Mouse (Mus musculus) heart, embryonic 12.5 days (tissue): ENCODE data around the gene Rrp1b. TPM values are rescaled to one million over a fixed set of nuclear protein-coding genes. Genes with fewer than 3 reads are reported as not detected.

ENCODE experiments used
- ATAC-seq: fragments of 200-750 bp; cut with Nextera tagmentation; 2 replicates; pipeline ENCODE4 v1.8.0; 2017; ENCODE audit warnings: moderate TSS enrichment, moderate library complexity; ENCODE audit not compliant: insufficient number of reproducible peaks, low FRiP score
- H3K27ac ChIP-seq: fragments of 300-500 bp; sonication (generic); 2 replicates; pipeline ENCODE4 v1.5.1; 2016; ENCODE audit warnings: mild to moderate bottlenecking, moderate library complexity; ENCODE audit not compliant: poor library complexity, severe bottlenecking
- H3K27me3 ChIP-seq: fragments of 300-500 bp; sonication (generic); replicated peaks from 2 replicates; pipeline ENCODE4 v1.6.1; 2016; ENCODE audit warnings: mild to moderate bottlenecking, moderate library complexity
- H3K36me3 ChIP-seq: fragments of 300-500 bp; sonication (generic); 2 replicates; pipeline ENCODE4 v1.6.1; 2016; ENCODE audit warnings: mild to moderate bottlenecking, moderate library complexity
- H3K4me1 ChIP-seq: fragments of 300-500 bp; sonication (generic); replicated peaks from 2 replicates; pipeline ENCODE4 v1.6.1; 2016; ENCODE audit warnings: mild to moderate bottlenecking
- H3K4me2 ChIP-seq: fragments of 300-500 bp; sonication (generic); 2 replicates; pipeline ENCODE4 v1.6.1; 2016; ENCODE audit warnings: mild to moderate bottlenecking, moderate library complexity
- H3K4me3 ChIP-seq: fragments of 300-500 bp; sonication (generic); 2 replicates; pipeline ENCODE4 v1.5.1; 2016; ENCODE audit warnings: mild to moderate bottlenecking
- H3K9ac ChIP-seq: fragments of 300-500 bp; sonication (generic); 2 replicates; pipeline ENCODE4 v1.6.1; 2016; ENCODE audit warnings: mild to moderate bottlenecking, moderate library complexity
- H3K9me3 ChIP-seq: fragments of 300-500 bp; sonication (generic); replicated peaks from 2 replicates; pipeline ENCODE4 v1.6.1; 2016; ENCODE audit warnings: mild to moderate bottlenecking, moderate library complexity
- WGBS: fragments of 180-500 bp; shearing (Covaris S2); methylation state at CpG from one replicate; pipeline ENCODE4 v1.1.7; 2016; 5-methylcytosine and 5-hydroxymethylcytosine counted together
- polyA plus RNA-seq: library from polyadenylated mRNA; unstranded; fragments of >200 nt; fragmentation: Nextera tagmentation; extraction: Ambion mirVana; gene quantifications from 2 replicates; pipeline ENCODE4 v1.2.1, GENCODE M21; 2016

Rrp1b gene
- polyA plus RNA-seq, 1 experiment from 2014 or later = 39.9 TPM

DNA sequence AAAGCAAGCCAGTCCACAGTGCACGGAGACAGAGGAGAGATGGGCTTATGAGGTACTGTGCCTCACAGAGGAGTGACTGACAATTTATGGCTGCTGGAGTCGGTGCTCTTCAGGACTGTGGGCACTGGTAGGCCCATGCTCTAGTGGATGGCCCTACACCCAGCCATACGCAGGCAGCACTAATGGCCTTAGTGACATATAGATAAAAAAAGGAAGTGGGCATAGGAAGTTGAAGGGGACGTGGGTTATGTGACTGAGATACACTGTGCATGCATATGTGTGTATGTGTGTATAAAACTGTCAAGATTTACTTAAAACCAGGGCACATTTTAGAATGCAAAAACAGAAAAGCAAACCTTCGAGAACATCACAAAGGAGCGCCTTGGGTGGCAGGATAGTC is 24.2 kb upstream of the Rrp1b start:
- 74% methylated on average over 6 of the region's 6 CpGs for WGBS
- H3K9ac ChIP-seq = no peak overlapping the region
- no peaks in the 10 kb centered on the region for H3K27me3 ChIP-seq
- no peak for ATAC-seq
- no peaks in the 10 kb centered on the region for H3K9me3 ChIP-seq
- peaks cover 18% of the 10 kb centered on the region; the same call in 1 of the 2 replicates for H3K4me1 ChIP-seq
- H3K4me3 ChIP-seq = no peak overlapping the region
- H3K4me2 ChIP-seq = no peak overlapping the region
- H3K27ac ChIP-seq = no peak overlapping the region
- no peaks in the 10 kb centered on the region for H3K36me3 ChIP-seq

DNA sequence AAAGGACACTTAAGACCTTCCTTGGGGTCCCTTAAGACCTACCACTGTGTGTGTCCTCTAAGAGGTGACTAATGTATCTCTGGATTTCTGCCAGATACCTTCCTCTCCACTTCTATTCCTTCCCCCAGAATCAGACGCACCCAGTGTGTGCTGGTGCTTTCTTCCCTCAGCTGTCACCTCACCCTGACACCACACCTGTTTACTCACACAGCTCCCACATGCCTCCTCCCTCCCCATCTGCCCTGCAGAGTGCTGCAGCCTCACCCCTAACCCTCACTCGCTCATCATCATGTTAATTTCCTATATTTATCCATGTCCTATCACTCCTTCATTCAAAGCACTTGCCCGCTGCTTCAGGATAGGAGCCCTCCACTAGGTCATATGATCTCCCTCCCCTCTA is 23.6 kb upstream of the Rrp1b start:
- H3K9ac ChIP-seq = no peak overlapping the region
- no peak overlapping the region for H3K4me3 ChIP-seq
- no peaks in the 10 kb centered on the region for H3K9me3 ChIP-seq
- H3K4me2 ChIP-seq = no peak overlapping the region
- H3K4me1 ChIP-seq = peaks cover 18% of the 10 kb centered on the region; the same call in 1 of the 2 replicates
- ATAC-seq = no peak
- H3K36me3 ChIP-seq = no peaks in the 10 kb centered on the region
- WGBS = 35% methylated on average over 3 of the region's 3 CpGs
- no peak overlapping the region for H3K27ac ChIP-seq
- no peaks in the 10 kb centered on the region for H3K27me3 ChIP-seq

DNA sequence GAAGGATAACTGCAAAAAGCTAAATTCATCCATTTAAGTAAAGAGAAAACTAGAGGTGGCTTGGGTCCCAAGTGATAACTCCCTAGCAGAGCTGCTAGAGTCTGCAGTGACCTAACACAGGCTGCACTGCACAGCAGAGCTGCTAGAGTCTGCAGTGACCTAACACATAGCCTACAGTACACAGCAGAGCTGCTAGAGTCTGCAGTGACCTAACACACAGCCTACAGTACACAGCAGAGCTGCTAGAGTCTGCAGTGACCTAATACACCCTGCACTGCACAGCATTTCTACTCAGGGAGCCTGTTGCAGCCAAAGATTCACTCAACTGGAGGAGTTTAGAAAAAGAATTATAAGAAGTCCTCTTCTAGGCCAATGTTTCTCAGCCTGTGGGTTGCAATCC is 22.2 kb upstream of the Rrp1b start:
- Histone ChIP-seq H3K4me2 (no peak overlapping the region), H3K27ac (no peak overlapping the region), H3K9ac (no peak overlapping the region), H3K4me1 (peaks cover 31% of the 10 kb centered on the region), H3K9me3 (no peaks in the 10 kb centered on the region), H3K27me3 (no peaks in the 10 kb centered on the region), H3K36me3 (no peaks in the 10 kb centered on the region), H3K4me3 (no peak overlapping the region)
- ATAC-seq = no peak

DNA sequence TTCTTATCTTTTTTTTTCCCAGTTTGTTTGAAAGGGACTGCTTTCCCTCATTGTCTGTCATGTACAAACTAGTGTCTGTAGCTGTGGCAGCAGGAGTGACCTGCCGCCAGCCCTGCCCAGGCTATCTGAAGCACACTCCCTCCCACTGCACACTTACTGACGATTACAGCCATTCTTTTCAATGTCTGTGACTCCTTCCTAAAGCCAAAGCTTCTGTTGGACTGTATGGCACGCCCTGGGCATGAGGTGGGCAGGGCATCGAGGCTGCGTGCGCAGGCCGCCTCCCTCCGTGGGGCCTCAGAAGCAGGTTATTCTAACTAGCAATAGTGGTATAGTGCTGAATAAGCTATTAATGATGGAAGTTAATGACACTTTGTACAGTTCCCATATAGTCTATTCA is 19.4 kb upstream of the Rrp1b start:
- Histone ChIP-seq H3K27ac (no peak overlapping the region), H3K36me3 (no peaks in the 10 kb centered on the region), H3K9me3 (no peaks in the 10 kb centered on the region), H3K27me3 (no peaks in the 10 kb centered on the region), H3K9ac (no peak overlapping the region), H3K4me1 (peaks cover 31% of the 10 kb centered on the region), H3K4me3 (no peak overlapping the region), H3K4me2 (no peak overlapping the region)
- ATAC-seq = no peak
- WGBS = 87% methylated on average over 8 of the region's 8 CpGs

DNA sequence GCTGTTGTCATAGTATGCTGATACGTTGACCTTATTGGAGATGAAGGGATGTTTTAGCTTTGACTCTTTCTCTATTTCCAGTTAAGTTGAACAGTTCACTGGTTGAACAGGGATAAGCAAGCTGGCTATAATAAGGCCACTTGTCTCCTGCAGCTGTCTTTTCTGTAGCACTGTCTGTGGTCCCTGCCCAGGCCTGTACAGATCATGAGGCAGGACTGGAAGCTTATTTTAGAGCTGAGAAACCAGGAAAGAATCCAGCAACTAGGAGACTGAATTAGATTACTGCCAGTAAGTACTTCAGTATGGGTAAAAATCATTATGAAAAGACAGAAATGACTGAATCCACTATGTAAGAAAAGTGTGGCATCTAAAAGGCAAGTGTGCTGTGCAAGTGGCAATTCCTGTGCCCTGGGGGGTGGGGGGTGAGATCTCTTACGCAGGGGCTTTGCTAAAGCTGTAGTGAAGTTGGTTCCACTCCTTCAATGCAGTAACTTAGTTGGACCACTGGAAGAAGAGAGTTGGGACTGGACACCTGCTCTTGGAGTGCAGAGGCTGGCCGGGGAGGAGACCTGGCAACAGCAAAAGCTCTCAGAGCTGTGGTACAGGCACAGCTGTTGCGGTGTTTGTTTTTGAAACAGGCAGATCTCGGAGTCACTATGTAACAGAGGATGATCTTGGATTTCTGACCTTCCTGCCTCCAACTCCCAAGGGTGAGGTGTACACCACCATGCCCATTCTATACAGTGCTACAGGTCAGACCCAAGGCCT is 17.6 kb upstream of the Rrp1b start:
- Histone ChIP-seq H3K9me3 (no peaks in the 10 kb centered on the region), H3K4me1 (peaks cover 17% of the 10 kb centered on the region), H3K4me2 (no peak overlapping the region), H3K4me3 (no peak overlapping the region), H3K36me3 (no peaks in the 10 kb centered on the region), H3K27me3 (no peaks in the 10 kb centered on the region), H3K9ac (peak overlapping the region; percentile 28; the same call in 1 of the 2 replicates), H3K27ac (peak overlapping the region; percentile 74)
- ATAC-seq = no peak
- WGBS = 79% methylated on average over 5 of the region's 5 CpGs

DNA sequence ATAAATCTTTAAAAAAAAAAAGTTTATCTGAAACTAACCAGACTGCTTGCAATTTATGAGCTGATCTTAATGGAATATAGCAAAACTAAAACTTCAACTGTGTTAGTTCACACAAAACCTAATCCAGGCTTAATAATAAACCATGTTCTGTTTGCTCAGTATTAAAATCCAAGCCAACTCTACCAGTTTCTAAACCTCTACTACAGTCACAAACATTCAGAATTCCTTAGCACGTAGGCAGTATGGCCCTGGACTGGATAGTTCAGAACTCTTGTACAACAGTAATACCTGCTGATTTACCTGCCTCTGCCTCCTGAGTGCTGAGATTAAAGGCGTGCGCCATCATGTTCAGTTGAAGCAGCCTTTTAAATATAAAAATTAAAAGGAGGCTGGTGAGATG is 13.9 kb upstream of the Rrp1b start:
- Histone ChIP-seq H3K9me3 (no peaks in the 10 kb centered on the region), H3K4me2 (no peak overlapping the region), H3K27me3 (no peaks in the 10 kb centered on the region), H3K9ac (no peak overlapping the region), H3K27ac (no peak overlapping the region), H3K36me3 (no peaks in the 10 kb centered on the region), H3K4me3 (no peak overlapping the region), H3K4me1 (peaks cover 19% of the 10 kb centered on the region)
- ATAC-seq = no peak
- WGBS = 91% methylated on average over 3 of the region's 3 CpGs

DNA sequence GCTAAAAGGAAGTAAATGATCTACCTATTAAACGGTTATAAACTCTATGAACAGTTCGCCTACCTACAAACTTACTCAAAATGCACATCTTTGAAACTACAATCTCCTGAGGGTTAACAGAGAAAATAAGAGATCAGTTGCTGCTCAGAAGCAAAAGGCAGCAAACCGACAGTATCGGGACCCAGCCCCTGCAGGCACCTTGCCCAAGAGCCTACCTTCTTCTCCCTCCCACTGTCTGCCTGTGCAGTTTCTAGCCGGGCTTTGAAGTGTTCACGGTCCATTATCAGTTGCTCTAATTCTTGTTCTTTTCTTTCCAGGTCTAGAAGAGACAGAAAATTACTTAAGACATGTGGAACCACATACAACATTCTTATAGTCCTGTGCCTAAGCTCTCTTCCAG is 13.3 kb upstream of the Rrp1b start:
- WGBS = 69% methylated on average over 6 of the region's 6 CpGs
- Histone ChIP-seq H3K27me3 (no peaks in the 10 kb centered on the region), H3K4me3 (no peak overlapping the region), H3K9me3 (no peaks in the 10 kb centered on the region), H3K36me3 (no peaks in the 10 kb centered on the region), H3K9ac (no peak overlapping the region), H3K4me1 (peaks cover 16% of the 10 kb centered on the region), H3K4me2 (no peak overlapping the region), H3K27ac (no peak overlapping the region)
- ATAC-seq = no peak

DNA sequence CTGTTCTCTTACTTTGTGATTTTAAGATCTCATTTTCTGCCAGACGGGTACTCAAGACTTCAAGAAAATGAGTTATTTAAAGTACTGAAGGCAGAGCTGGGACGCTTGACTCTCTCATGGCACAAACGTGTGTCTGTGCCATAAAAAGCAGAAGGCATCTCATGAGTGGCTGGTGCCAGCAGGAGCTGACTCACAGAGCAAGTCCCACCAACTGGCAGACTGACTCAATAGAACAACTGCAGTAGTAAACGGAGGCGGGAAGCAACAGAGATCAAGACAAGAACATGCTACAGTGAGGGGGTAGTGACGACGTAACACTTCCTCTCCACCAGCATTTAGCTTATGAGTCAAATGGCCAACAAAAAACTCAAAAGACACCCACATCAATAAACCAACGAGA is 12.8 kb upstream of the Rrp1b start:
- no peak overlapping the region for H3K4me2 ChIP-seq
- no peak overlapping the region for H3K4me3 ChIP-seq
- H3K9ac ChIP-seq = no peak overlapping the region
- ATAC-seq = no peak
- WGBS = 63% methylated on average over 8 of the region's 8 CpGs
- H3K36me3 ChIP-seq = no peaks in the 10 kb centered on the region
- no peaks in the 10 kb centered on the region for H3K27me3 ChIP-seq
- H3K9me3 ChIP-seq = no peaks in the 10 kb centered on the region
- H3K27ac ChIP-seq = no peak overlapping the region
- H3K4me1 ChIP-seq = peaks cover 11% of the 10 kb centered on the region; the same call in 1 of the 2 replicates

DNA sequence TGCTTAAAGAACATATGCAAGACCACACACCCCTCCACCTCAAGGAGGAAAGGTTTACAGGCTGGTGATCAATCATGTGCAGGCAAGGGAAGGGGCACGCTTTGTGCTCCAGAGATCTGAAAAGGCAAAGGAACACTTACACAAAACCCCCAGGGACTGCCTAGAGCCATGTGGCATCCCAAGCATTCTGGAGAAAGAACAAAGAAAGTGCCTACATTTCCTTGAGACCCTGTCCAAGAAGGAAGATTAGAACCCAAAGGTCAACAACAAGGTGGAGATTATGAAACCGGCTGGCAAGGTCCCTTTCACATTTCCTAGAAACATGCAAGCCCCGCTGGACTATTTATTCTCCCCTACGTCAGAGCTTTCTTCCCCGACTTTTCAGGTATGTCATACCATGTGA is 11.2 kb upstream of the Rrp1b start:
- ATAC-seq = no peak
- H3K4me2 ChIP-seq = no peak overlapping the region
- no peaks in the 10 kb centered on the region for H3K36me3 ChIP-seq
- H3K27ac ChIP-seq = no peak overlapping the region
- peaks cover 6% of the 10 kb centered on the region; the same call in 1 of the 2 replicates for H3K4me1 ChIP-seq
- no peaks in the 10 kb centered on the region for H3K9me3 ChIP-seq
- H3K9ac ChIP-seq = no peak overlapping the region
- no peak overlapping the region for H3K4me3 ChIP-seq
- H3K27me3 ChIP-seq = no peaks in the 10 kb centered on the region
- WGBS = 52% methylated on average over 5 of the region's 5 CpGs

DNA sequence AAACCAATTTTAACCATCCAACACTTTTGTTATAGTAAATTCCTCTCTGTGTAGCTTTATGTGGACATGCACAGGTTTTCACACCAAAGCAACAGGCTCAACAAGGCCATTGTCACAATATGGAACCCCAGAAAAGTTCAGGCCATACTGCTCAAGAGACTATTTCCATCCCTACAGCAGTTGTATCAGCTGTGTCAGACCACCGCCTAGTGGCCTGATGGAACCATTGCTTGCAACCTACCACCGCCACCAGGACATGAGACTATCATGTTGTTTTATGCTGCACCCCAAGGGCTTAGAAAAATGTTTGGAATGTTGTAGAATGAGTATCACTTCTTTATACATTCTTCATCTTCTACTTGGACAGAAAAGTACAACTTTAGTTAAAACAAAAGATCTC is 10.5 kb upstream of the Rrp1b start:
- Histone ChIP-seq H3K4me3 (no peak overlapping the region), H3K36me3 (no peaks in the 10 kb centered on the region), H3K4me1 (peaks cover 6% of the 10 kb centered on the region; the same call in 1 of the 2 replicates), H3K9me3 (no peaks in the 10 kb centered on the region), H3K27me3 (no peaks in the 10 kb centered on the region), H3K9ac (no peak overlapping the region), H3K27ac (no peak overlapping the region), H3K4me2 (no peak overlapping the region)
- ATAC-seq = peak; percentile 59; the same call in 1 of the 2 replicates
- 9% methylated on average over 2 of the region's 2 CpGs for WGBS

DNA sequence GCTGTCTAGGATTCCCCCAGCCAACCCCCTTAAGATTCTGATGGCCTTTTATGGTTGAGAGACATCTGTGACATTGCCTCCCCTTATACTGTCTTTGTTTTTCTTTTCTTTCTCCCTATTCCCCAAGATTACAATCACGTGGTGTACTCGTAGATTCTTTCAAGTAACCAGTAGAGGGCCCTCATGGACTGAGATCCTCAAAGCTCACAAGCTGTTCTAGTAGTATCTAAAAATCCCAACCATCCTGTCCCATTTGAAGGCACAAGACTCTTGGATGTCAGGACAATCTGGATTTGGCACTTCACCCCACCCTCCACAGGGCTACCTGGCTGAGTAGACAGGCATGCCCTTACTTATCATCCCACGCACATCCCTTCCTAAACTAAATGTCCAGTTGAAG is 8.2 kb upstream of the Rrp1b start:
- Histone ChIP-seq H3K27me3 (no peaks in the 10 kb centered on the region), H3K4me1 (peaks cover 6% of the 10 kb centered on the region; the same call in 1 of the 2 replicates), H3K9ac (no peak overlapping the region), H3K27ac (no peak overlapping the region), H3K36me3 (no peaks in the 10 kb centered on the region), H3K9me3 (no peaks in the 10 kb centered on the region), H3K4me3 (no peak overlapping the region), H3K4me2 (no peak overlapping the region)
- ATAC-seq = no peak
- WGBS = 23% methylated on average over 3 of the region's 3 CpGs

DNA sequence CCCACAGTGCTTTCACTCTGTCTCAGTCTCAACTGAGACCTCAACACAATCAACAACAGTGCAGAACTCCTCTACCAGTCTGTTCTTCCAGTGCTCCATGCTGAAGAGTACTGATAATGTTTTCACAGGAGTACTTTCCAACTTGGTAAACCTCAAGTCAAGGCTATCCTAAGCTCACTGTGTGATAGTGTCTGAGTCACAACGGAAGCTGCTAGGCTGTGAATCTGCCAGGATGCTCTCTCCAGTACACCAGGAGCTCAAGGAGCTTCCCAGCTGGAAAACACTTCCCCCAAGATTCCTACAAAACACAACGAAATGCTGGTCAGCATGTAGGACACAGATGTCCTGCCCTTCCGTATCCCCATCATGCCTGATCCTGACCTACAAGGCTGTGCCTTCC is 7.6 kb upstream of the Rrp1b start:
- Histone ChIP-seq H3K27ac (no peak overlapping the region), H3K9me3 (no peaks in the 10 kb centered on the region), H3K27me3 (no peaks in the 10 kb centered on the region), H3K36me3 (no peaks in the 10 kb centered on the region), H3K4me2 (no peak overlapping the region), H3K4me3 (no peak overlapping the region), H3K9ac (no peak overlapping the region), H3K4me1 (peaks cover 6% of the 10 kb centered on the region; the same call in 1 of the 2 replicates)
- WGBS = 63% methylated on average over 3 of the region's 3 CpGs
- no peak for ATAC-seq
